Mouse (Mus musculus) layer of hippocampus, adult 11-12 months (tissue): Measurements from ENCODE around the gene Lct.
"Not testable (repeated sequence)": the region's sequence is repeated elsewhere in the genome, so short reads cannot be mapped to it uniquely, and the experiment has no call there.

ENCODE experiments used
- DNase-seq: peaks from one replicate; pipeline ENCODE4 v3.0.0; 2022; ENCODE audit warnings: low spot score

Gene Lct

DNA sequence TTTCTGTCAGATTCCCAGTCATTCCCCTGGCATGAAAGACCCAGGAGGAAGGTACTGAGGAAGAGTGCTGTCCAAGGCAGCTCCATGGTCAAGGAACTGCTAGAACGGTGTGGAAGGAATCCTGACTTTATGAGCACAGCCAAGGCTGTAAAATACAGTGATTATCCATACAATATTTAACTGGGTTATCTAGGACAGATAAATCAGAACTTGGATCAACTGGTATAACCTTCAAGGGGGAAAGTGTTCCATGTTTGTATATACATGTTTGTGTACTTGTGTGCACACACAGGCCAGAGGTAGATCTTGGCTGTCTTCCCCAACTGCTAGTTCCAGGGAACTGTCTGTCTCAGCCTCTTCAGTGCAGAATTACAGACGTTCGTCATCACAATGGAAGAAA, at the start of gene Lct:
Gene Lct (minus strand): TSS at position 101 of the 400 bp plus-strand sequence.
- DNase-seq: no peak

DNA sequence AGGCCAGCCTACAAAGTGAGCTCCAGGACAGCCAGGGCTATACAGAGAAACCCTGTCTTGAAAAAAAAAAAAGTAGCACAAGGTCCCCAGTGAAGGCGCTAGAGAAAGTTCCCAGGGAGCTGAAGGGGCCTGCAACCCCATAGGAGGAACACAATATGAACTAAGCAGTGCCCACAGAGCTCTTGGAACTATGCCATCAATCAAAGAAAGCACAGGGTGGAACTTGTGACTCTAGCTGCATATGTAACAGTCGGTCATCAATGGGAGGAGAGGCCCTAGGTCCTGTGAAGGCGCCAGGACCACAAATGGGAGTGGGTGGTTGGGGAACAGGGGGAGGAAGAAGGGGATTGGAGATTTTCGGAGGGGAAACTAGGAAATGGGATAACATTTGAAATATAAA, 48.7 kb upstream of the Lct start:
- DNase-seq: no peak

DNA sequence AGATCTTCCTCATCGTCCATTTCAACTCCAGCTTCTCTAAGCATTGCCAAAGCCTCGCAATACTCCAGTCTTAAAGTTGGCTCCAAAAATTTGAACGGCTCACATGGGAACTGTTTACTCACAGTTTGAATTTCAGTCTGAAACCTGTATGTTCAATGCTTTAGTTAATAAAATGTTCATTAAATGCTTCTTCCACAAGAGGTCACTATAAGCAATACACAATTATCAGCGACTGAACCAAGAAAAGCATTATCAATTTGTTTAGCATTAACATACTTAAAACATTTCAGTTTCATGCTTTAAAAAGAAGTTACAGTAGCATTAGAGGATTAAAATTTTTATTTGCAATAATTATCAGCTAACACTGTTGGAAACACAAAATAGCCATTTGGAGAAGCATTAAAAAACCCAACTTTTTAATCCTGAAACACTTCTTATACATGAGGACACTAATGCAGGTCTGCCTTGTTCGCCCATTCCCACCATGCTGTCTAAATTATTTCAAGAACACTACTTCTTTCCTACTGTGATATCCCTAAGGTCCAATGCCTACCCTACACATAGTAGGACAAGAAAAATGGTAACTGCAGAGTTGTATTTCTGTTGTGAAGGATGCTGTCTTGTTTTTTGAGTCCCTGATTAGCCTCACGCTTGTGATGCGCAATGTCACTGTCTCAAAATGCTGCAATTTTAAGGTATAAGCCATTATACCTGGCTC, 44.2 kb upstream of the Lct start:
- no peak for DNase-seq

DNA sequence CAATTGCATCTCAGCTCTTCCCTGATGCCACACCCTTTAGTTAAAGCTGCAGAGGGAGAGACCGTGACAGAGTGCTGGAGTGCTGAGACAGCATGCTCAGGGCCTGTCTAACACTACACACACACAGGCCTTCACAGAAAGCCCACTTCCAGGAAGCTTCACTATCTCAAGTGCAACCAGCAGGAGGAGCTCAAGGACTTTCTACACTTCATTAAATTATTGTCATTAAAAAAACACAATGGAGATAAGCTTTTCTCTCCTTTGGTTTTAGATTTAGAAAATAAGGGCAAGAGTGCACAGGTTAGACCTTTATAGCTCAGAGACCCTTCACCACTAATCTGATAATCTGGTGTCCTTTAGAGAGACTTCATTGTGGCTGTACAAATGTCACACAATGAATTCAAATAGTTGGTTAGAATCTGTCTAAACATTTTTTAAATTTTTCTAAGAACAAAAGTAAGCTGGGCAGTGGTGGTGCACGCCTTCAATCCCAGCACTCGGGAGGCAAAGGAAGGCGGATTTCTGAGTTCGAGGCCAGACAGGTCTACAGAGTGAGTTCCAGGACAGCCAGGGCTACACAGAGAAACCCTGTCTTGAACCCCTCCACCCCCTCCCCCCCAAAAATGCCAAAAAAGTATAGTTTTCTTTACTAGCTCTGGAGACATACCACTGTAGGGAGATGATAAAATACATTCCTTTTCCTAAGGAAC, 40.8 kb upstream of the Lct start:
- peak; percentile 70 for DNase-seq

DNA sequence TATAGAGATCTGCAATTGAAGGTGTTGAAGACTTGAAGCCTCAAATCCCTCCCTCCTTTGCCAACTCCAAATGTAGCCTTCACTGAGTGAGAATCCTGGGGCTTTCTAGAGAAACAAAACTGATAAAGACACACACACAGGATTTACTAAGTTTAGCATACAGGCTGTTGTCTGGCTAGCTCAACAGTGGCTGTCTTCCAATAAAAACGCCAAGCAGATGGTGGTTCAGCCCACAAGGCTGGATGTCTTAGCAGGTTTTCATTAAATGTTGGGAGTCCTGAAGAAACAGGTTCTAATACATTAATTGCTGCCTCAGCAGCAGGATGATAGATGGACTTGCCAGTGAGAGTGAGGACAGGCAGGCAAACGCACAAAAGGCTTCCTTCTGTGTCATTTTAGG, 32.5 kb upstream of the Lct start:
- DNase-seq: peak; percentile 39

DNA sequence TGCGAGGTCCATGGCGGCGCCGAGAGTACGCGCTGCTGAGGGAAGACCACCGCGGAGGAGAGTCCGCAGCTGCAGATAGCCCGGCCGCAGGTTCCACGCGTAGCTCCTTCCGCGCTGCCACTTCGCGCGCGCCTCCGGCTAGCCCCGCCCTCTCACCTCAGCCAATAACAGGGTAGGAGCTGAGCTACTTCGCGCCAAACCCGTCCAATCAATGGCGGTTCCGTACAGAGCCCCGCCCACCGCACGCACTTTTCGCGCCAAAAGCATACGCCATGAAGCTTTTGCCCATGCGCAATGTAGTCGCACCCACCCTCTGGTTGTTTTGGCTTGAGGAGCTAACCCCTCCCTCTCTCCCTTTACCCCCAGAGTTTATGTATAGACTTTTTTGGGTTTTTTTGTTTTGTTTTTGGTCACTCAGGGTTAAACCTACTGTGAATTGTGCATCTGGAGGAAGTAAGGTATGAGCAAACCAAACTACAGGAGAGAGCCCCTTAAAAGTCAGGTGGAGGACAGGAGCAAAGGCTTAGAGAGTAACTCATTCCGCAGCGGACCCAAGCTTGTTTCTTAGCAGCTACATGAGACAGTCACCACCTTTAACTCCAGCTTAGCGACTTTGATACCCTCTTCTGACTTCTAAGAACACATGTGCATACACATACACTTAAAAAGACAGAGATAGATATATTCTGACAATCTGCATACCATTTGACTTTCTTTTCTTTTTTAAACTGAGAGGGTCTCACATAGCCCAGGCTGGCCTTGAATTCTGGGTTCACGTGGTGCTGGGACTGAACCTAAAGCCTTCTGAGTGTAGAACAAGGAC, 31.6 kb upstream of the Lct start, which contains the start of gene Mcm6:
Gene Mcm6 (minus strand): TSS at position 111 of the 823 bp plus-strand sequence.
- peak; percentile 93 for DNase-seq

DNA sequence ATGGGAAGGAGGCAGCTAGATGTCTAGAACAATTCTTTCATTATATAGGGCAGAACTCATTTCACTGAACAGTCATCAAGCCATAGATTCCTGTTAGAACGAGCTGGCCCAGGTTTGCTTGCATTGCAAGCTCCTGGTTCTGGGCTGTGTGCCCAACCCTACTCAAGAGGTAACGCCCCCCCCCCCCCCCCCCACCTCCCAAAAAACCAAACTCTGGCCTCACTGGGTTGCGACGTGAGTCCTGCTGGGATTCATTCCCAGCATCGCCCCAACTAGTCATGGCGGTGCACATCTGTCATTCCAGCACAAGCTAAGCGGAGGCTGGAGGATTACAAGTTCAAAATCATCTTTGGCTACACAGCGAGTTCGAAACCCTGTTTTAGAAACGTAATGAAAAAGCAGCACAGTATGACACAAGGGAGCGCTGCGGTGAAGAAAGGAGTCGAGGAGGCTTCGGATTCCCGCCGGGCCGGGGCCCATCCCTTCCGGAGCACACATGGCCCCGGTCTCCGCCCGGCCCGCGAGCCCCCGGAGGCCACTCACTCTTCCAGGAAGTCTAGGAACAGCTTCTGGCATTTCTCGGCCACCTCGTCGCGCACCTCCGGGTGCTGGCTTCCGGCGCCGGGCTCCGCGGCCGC, 30.9 kb upstream of the Lct start:
- DNase-seq: no peak

DNA sequence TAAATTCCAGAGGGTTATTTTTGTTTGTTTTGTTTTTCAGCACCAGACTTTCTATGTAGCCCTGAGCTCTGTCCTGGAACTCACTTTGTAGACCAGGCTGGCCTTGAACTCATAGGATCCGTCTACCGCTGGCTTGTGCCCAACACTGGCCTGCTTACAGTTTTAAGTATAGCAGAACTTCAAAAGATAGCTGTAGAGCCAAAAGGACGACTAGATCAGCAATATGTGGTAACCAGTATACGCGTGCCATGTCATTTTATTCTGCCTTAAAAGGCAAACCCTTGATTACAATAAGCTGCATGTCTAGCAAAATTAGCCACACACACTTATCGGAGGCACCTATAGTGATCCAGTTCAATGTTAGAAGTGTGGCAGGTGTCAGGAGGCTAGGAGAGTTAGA, 30.2 kb upstream of the Lct start:
- no peak for DNase-seq

DNA sequence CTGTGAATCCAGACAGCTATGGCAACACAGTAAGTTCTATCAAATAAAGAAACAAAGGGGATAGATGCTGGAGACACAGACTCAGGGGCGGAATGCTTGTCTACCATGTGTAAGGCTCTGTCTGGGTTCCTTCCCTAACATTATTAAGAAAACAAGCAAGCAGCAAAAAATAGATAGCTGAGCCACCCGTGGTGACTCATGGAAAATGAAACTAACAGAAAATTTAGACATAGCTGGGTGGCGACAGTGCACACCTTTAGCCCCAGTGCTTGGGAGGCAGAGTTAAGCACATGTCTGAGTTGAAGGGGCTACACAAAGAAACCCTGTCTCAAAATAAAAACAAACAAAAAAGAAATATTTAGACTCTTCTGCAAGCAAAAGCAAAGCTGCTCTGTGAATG, 29.3 kb upstream of the Lct start:
- no peak for DNase-seq

DNA sequence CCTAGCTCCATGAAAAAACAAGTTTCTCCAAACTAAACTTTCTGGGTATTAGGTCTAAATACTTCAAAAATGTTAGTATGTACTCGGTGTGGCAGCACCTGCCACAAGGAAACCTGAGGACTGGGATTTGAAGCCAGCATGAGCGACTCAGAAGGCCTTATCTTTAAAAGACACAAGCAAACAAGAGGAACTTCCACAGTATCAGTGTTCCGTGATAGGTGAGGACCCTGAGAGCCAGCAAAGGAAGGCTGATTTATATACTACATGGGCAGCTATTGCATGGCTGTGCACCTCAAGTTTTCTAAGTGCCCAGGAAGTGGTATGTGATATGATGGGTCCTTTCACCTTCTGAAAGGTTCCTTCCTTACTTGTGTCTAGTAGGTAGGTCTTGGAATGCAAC, 25.0 kb upstream of the Lct start:
- DNase-seq: no peak

DNA sequence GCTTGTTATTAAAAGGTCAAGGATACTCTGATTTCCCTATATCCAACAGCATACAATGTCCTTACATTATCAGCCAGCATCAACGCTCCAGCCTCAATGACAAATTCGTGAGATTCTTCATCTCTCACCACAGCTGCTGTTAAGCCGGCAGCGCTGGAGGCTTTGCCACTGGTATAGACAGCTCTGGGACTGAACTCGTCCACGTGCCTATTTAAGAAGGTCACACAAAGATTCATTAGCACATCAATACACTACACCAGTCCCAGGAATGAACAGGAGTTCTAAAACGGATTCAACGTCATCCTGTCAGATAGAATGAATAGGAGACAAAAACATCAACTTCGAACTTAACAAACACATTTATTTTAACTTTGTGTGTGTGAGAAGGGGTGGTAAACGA, 16.1 kb upstream of the Lct start:
- no peak for DNase-seq

DNA sequence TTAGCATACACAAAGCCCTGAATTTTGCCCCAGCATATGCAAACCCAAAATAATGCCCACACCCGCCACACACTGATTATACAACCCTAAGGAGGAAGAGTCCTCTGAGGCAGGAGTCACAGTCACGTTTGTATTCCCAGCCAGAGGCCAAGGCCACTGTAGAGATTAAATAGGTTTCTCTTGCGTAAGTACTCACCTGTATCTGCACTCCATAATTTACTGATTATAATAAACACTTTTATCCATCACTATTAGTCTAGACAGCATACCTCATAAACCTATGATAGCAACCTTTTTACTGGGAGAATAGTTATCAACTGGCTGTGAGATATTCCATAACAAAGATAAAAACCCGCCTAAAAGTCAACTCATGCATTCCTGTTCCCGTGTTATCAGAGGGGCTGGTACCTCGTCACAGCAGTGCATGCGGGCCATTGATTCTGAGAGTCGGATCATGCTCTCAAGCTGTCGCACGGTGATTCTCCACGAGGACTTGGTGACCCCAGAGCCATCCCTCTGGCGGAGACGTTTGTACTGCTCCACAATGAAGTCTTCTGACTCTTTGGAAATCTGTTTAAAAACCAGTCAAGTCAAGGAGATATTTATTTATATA, 9.7 kb upstream of the Lct start:
- DNase-seq: no peak

DNA sequence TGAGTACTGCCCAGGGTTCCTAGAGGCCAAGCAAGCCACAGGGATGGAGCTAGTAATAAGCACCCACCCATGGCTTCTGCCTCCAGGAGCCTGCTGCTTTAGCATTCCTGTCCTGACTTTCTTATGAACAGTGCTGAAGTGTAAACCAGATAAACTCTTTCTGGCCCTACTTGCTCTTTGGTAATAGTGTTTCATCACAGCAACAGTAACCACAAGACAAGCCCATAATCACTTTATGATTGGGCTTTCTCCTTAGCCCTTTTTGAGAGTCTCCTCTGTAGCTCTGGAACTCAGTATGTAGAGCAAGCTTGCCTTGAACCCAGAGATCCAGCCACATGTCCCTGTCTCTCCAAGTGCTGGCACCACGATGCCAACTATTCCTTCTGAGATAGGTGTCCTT, 2.2 kb upstream of the Lct start:
- no peak for DNase-seq

DNA sequence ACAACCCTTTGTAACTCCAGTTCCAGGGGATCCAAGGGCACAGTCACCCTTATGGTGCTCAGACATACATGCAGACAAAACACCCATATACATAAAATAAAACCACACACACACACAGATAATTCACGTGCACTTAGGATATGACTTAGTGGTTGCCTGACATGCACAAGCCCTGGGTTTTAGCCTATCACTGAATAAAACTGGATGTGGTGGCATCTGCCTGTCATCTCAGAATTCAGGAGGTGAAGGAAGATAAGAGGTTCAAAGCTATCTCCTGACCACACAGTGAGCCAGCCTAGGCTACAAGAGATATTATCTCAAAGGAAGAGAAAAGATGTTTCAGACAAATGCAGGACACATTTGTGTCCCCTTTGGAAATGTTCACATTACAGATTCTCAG, 953 bp downstream of the Lct start:
- no peak for DNase-seq

DNA sequence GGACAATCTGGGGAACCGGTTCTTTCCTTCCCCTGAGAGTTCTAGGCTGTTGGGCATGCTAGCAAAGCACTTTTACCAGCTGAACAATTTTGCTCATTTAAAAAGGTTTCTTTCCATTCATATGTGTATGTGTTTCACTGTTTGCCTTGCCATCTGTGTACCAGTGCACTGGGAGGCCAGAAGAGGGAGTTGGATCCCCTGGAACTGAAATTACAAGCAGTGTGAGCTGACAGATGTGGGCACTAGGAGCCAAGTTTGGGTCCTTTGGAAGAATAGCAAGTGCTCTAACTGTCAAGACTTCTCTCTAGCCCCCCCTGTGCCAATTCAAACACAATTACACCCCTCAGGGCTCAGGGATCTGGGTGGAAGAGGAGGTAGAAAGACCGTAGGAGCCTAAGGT, 3.3 kb downstream of the Lct start:
- DNase-seq: no peak

DNA sequence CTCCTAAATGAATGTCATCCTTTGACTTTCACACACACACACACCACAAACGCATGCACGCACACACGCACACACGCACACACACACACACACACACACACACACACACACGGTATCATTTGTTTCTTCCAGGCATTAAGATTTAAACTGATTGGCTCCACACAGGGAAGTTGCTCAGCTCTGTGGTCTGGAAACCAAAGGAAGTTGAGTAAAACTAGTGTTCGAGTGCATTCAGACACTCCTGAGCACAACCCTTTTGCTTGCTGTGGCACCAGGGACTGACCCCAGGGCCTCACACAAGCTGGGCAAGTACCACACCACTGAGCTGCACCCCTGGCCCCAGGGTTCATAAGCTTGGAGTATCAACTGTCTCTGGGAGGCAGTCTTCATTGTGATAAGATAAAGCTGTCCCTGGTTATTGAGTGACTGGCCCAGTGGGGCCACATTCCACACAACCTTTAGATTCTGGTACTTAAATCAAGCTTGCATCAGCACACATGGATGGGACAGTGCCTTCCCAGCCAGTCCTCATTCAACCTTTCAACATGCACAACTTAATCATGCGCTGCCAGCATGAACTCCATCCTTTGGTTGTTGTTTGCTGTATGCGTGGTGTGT, 5.0 kb downstream of the Lct start:
- no peak for DNase-seq

DNA sequence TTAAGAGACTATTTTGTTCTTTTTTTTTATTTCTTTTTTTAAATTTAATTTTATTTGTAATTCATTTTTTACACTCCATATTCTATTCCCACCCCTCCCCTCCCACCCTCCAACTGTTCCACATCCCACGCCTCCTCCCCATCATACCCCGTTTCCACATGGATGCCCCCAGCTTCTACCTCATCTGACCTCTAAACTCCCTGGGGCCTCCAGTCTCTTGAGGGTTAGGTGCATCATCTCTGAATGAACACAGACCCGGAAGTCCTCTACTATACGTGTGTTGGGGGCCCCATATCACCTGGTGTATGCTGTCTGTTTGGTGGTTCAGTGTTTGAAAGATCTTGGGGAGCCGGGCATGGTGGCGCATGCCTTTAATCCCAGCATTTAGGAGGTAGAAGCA, 8.9 kb downstream of the Lct start:
- not testable (repeated sequence) for DNase-seq

DNA sequence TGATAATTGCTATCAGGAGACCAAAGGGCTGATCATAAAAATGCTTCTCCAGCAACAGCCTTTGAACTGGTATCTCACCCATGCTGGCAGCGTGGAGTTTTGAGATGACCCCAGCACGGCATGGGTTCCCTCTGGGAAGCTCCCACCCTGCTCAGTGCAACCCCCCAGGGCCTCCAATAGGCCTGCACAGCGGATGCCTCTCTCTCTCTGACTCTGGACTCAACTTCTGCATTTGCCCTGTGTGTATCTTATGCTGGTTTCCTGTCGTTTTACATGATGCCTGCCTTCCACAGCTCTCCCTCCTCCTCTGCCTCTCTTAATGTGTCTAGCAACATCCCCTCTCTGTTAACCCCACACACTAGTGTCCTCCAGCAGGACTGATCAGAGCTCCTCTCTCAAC, 13.5 kb downstream of the Lct start:
- no peak for DNase-seq

DNA sequence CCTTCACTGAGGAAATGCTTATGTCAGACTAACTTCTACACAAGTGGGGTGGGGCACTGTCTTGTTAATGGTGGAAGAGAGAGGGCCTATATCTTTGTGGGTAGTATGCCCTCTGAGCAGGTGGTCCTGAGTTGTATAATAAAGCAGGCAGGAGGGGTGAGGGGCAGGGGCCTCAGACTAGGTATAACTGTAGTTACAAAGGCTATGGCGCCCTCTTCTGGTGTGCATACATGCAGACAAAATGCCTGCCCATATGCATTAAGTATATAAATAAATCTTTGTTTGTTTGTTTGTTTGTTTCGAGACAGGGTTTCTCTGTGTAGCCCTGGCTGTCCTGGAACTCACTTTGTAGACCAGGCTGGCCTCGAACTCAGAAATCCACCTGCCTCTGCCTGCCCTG, 19.1 kb downstream of the Lct start:
- DNase-seq: no peak

DNA sequence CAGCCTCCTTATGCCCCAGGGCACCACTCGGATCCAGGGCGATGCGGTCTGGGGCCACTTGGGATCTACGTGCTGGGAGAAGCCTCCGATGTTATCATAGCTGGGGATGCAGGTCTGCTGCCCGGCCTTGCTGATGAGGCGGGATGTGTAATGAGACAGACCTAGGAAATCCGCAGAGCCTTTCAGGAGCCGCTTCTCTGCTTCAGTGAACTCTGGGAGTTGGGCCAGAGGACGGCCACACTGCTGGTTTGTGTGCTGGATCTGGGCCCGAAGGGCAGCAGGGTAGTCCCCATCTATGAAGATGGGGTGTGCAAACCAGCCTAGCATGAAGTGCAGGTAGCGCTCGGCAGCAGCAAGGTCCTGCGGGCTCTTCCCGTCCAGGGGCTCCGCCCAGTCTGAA, 24.2 kb downstream of the Lct start:
- DNase-seq: no peak

DNA sequence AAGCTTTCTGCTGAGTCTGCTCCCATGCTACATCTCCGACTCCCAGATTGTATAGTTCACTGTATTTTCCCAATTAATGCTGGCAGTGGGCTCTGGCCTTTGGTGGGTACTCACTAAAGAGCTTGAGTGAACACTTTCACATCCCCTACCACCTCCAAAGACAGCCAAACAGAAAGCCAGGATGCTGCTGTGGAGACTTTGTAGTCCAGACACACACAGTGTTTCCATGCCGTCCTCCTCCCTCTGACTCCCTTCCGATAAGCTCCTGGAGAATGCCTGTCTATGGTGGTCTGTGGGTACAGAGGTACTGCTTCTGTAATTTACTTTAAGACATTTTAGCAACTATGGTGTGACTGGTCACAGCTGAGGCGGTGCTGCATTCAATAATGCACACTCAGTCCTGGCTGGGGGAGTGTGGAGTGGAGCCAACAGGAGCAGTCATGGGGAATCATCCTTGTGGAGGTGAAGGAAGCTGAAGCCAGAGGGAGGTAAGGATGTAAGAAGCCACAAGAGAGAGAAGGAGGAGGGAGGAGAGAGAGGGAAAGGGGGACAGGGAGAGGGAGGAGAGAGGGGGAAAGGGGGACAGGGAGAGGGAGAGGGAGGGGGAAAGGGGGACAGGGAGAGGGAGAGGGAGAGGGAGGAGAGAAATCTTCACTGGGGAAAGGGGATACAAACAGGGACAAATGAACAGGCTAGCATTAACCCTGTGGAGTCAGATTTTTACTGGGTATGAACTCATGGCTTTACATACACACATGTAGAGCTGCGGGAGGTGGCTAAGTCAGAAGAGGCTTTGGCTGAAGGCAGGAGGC, 32.2 kb downstream of the Lct start:
- DNase-seq: no peak
